Mouse (Mus musculus) gastrocnemius, postnatal 10 days (tissue): ENCODE measurements around the gene Gatad1. TPM values are rescaled to one million over a fixed set of nuclear protein-coding genes. Genes with fewer than 3 reads are reported as not detected.
"Not testable (repeated sequence)": the region's sequence is repeated elsewhere in the genome, so short reads cannot be mapped to it uniquely, and the experiment has no call there.

ENCODE experiments used
- DNase-seq: peaks from one replicate; pipeline ENCODE4 v3.0.0; 2021; ENCODE audit warnings: mixed read lengths
- microRNA-seq, 2 experiments: library from miRNA; unstranded; fragments of <30 nt; microRNA quantifications; one replicate each; pipeline ENCODE4 v1.2.0; 2021
- total RNA-seq, 2 experiments: library from RNA; stranded (reverse); gene quantifications; 2 replicates each; pipeline ENCODE4 v1.2.3; 2021

Gene Gatad1
- total RNA-seq, 2 experiments from 2014 or later, result 81.1 to 81.8 TPM

GRCm38 (mm10) chr5:3633951-3634350 lies 23.0 kb downstream of the Gatad1 start:
- DNase-seq, result no peak

GRCm38 (mm10) chr5:3633315-3633714 lies 23.7 kb downstream of the Gatad1 start:
- no peak for DNase-seq

- no peak for DNase-seq
Observed at GRCm38 (mm10) chr5:3632285-3632684, 24.7 kb downstream of the Gatad1 start.

GRCm38 (mm10) chr5:3631512-3632271 lies 25.3 kb downstream of the Gatad1 start:
- DNase-seq, result no peak

- DNase-seq, result no peak
Observed at GRCm38 (mm10) chr5:3630055-3630454, 26.9 kb downstream of the Gatad1 start.

- no peak for DNase-seq
Observed at GRCm38 (mm10) chr5:3620486-3620885, 36.5 kb downstream of the Gatad1 start.

GRCm38 (mm10) chr5:3611835-3612234 lies 45.1 kb downstream of the Gatad1 start:
- not testable (repeated sequence) for DNase-seq

- no peak for DNase-seq
Observed at GRCm38 (mm10) chr5:3609241-3609640, 47.7 kb downstream of the Gatad1 start.

GRCm38 (mm10) chr5:3607114-3607513 lies 49.9 kb downstream of the Gatad1 start:
- no peak for DNase-seq

GRCm38 (mm10) chr5:3600790-3601189 lies 56.2 kb downstream of the Gatad1 start:
- no peak for DNase-seq

GRCm38 (mm10) chr5:3600298-3600697 lies 56.7 kb downstream of the Gatad1 start:
- no peak for DNase-seq

- DNase-seq, result no peak
Observed at GRCm38 (mm10) chr5:3598766-3599165, 58.2 kb downstream of the Gatad1 start.

- DNase-seq, result no peak
Observed at GRCm38 (mm10) chr5:3597171-3597570, 59.8 kb downstream of the Gatad1 start.

- peak; percentile 78 for DNase-seq
Observed at GRCm38 (mm10) chr5:3596399-3596766, 60.6 kb downstream of the Gatad1 start, which contains the start of gene Rbm48. TSS of gene Rbm48 (minus strand) at chr5:3596585.

GRCm38 (mm10) chr5:3595693-3596398 lies 61.1 kb downstream of the Gatad1 start, which contains the start of gene Pex1:
TSS of gene Pex1 (plus strand) at chr5:3596066.
- DNase-seq, result peak; percentile 90

Small RNA genes lying within 50 kb of the gene (microRNA-seq; reads per million reads assigned to microRNA genes)
- gene Gm22926 (0 reads per million in 2 experiments), gene Gm26238 (0 reads per million in 2 experiments)

Other genes starting within 250 kb of the Gatad1 start
- gene Fam133b, start 113.4 kb downstream of the Gatad1 start, total RNA-seq, result 10 to 100 TPM; 16.8 to 22.0 TPM
- gene 1700109H08Rik, start 85.6 kb downstream of the Gatad1 start, total RNA-seq, result 1 to 10 TPM; 4.6 to 8.2 TPM
- gene Pex1, start 61.1 kb downstream of the Gatad1 start, total RNA-seq, result 1 to 10 TPM; 8.1 to 9.6 TPM
- gene Rbm48, start 60.6 kb downstream of the Gatad1 start, total RNA-seq, result 1 to 10 TPM; 4.5 to 7.3 TPM
- gene Tmbim7, start 6.0 kb downstream of the Gatad1 start, total RNA-seq, result not detected
- 10 to 100 TPM; 24.9 to 29.5 TPM for gene Ankib1, start 145.7 kb upstream of the Gatad1 start, total RNA-seq
- gene Krit1, start 146.0 kb upstream of the Gatad1 start, total RNA-seq, result 10 to 100 TPM; 16.4 to 23.7 TPM
- not detected for gene Lrrd1, start 188.0 kb upstream of the Gatad1 start, total RNA-seq
- 1 to 10 TPM; 2.9 to 3.1 TPM for gene Mterf1a, start 236.7 kb upstream of the Gatad1 start, total RNA-seq